Mouse (Mus musculus) embryo, embryonic 10.5 days (tissue): ENCODE measurements around the gene Meox1.

Source experiments
- DNase-seq: peaks from one replicate; pipeline ENCODE4 v3.0.0-alpha.2; 2015; ENCODE audit warnings: low spot score

Meox1 gene

DNA sequence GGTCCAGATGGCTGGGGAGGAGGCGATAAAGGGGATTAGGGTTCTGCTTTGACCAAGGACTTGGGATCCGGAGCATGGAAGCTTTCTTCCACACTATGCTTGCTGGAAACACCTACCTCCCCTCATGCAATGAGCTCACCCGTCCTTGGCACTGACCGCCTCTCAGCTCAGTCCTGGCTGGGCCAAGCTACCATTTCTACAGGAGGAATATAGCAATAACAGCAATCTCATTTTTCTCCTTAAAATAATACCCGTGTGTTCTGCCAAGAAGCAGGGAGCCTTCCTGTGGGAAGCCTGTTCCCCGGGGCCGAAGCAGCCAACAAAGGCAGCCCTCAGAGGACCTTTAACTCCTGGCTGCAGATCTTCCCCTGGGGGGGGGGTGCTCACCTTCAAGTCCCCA, 43.1 kb downstream of the Meox1 start:
- no peak for DNase-seq

DNA sequence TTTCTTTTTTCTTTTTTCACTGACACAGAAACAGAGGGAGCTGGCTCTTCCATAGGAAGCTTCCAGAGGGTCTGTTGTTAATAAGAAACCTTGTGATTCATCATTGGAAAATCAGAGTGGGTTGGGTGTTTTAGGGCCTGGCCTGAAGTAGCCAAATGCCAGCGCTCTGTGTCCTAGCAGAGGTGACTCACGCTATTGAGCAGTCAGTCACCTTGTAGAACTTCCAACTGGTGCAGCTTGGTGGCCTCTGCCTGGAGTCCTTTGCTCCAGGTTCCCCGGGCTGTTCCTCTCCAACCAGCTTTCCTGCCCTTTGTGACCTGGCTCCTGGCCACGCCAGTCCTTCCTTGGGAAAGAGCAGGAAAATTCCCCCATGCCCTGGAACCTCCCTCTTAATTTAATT, 44.9 kb downstream of the Meox1 start:
- DNase-seq, result no peak

DNA sequence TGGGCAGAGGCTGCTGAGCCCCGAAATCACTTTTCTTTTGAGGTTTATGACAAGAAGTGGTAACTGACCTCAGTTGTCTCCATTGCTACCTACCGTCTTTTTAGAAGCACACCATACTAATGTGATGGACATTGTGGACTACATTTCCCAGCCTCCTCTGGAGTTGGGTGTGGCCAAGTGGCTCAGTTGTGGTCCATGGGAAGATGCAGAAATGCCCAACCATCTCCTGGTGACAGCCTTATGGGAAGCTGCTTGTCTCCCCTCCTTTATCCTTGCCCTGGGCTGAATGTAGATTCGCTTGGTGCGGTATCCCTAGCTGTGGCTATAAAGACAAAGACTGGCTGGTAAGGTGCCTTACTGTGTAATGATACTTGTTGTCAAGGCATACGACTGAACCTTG, 46.7 kb downstream of the Meox1 start:
- no peak for DNase-seq

DNA sequence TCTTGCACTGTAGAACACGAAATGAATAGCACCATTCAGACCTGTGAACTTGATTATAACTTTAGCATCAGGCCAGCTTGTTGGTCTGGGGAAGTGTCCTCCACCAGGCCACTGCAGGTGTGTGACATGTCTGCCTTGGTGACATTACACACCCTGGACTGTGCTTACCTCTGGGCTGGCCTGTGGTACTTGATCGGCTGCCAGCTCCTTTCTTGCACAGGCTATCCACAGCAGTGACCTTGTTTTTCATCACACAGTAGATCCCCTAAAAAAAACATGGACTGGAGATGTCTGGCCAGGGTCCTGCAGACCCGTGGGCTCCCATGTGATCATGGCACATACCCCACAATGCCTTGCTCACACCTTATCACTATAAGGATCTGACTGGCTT, 51.4 kb downstream of the Meox1 start:
- no peak for DNase-seq

DNA sequence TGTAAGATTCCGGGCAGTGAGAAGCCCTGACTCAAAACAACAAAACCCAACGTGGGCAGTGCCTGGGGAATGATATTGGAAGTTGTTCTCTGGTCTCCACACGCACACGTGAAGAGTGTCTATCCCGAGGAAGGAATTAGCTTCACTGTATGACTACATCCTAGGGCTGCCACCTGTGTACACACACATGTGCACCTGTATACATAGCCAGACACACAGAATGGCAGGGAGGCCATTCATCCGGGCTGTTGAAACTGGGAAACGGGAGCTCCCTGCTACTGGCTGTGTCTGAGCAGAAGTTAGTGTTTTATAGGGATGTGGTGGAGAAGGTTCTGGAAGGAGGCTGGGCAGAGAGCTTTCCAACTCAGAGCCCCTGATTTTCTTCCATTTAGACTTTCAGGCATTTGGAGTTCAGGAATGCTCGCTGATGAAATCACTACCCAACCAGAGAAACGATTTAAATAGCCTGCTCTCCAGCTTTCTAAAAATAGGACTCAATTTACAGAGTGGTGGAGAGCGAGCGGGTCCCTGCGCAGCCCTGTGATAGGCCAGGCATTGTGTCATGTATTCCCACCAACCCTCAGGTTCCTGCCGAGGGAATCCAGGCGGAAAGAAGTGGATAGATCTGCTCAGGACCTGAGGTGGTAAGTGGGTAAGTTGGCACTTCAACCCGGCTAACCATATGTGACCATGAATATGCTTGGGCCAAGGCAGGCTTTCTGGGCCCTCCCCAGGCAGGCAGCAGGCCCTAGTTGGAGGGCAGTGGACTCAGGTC, 52.0 kb downstream of the Meox1 start:
- DNase-seq, result no peak

DNA sequence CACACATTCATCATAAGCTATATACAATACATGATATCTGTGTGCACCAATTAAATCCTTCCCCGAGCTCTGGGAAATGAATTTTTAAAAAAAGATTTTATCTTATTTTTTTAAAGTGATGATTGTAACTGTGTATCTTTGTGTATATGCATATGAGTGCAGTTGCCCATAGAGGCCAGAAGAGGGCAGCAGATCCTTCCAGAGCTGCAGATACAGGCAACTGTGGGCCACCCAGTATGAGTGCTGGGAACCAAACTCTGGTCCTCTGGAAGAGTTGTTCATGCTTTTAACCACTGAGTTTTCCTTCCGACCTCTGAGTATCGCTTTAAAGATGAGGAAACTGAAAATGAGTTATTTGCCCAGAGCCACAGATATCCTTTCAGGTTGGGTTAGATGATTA, 53.8 kb downstream of the Meox1 start:
- DNase-seq, result no peak

DNA sequence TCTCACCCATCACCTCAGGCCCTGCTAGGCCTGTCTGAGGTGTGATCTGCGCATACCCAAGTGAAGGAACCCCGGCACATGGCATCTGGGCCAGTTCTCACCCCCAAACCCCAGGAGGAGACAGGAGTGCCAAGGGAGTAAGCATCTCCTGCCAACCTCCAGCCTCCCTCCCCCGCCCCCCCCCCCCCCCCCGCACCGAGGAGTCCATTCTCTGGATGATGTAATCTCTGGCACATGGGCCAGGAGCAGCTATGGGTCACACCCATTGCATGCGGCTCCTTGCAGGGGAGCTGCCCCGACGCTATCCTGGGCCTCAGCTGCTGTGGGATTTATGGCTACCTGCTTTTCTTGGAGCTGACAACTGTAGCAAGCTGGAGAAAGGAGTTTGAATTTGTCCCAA, 54.7 kb downstream of the Meox1 start:
- DNase-seq, result no peak

DNA sequence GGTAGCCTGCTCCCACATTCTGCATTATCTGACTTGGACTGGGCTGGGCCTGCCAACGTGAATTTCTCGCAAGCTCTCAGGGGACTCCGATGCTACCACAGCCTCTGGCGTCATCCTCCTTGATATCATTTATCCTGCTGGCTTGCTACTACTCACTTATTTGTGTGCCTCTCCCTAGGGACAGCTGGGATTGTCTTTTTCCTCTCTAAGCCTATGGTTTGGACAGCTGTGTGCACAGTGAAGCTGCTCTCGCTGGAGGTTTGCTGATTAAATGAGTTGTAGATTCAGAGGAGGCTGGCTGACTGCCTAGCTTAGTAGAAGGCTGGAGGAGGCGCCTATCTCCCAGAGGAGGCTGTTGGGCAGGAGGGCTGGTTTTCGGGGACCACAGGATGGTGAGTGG, 62.2 kb downstream of the Meox1 start:
- no peak for DNase-seq

DNA sequence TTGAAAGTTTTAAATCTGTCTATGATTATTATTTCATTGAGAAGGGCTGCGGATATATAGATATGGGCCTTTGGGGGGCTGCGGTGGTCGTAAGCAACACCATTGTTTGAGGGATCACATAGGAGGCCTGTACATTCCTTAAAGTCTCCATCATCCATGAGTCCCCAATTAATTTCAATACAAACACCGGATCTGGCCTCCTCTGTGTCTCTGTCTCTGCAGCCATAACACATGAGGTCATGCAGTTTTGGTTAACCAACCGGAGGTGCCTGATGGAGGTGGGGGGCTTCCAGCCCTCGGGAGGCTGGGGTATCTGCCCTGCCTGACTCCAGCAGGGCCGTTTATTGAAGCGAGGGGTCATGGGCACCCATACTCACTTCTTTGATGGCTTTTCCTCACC, 63.6 kb downstream of the Meox1 start:
- DNase-seq, result no peak

DNA sequence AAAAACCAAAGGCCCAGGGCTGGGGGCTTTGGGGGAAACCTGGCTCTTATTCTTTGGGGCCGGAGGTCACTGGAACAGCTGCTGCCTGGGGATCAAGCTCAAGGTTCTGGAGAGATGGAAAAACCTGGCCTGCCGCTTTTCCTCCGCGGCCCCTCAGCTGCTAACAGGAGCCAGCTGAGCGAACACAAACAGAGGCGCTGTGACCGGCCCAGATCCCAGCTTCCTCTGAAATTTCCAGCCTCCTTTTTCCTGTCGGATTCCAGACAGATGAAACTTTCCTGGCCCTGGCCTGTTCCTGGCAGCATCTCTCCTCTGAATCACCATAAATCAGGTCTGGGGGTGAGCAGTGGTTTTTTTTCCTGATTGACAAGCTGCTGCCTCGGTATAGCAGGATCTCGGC, 64.1 kb downstream of the Meox1 start:
- DNase-seq, result peak; percentile 80

DNA sequence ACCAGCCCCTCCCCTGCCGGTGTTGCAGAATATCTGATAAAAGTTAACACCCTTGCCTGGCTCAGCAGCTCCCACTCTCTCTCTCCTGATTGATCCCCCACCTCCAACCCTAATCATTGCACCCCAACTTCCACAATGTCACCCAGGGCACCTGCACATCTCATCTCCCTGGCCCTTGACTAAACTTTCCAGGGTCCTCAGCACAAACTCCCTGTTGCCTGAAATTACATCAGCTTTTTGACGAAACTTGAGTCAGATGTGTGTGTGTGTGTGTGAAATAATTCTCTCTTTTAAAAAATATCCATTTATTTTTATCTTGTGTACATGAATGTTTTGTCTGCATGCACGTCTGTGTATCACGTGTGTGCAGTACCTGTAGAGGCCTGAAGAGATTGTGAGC, 65.5 kb downstream of the Meox1 start:
- no peak for DNase-seq
